ENCODE assay signal across 23 mouse cellular contexts in genomic region chr4:41492951-41493350, GRCm38 (mm10). TPM values are rescaled to one million over a fixed set of nuclear protein-coding genes. Genes with fewer than 3 reads are reported as not detected.
DNase-seq lines count a peak whose midpoint lies in the region; ATAC-seq and TF ChIP-seq lines count a peak whose summit lies in the region.
"Had no signal": no experiment of that assay in that cellular context is flagged by ENCODE, and none has a peak within 500 bp of the region (broad histone marks: within the 10 kb centered on the region; RNA-seq: fewer than 3 reads in every experiment).

No protein-coding gene starts in this region.

- H3K9me3 ChIP-seq in stomach, embryonic 16.5 days (replicated peaks; ENCODE audit: control insufficient read depth, low read length): no peaks in the 10 kb centered on the region
- no peaks in the 10 kb centered on the region for H3K9me3 ChIP-seq in stomach, postnatal 0 days (ENCODE audit: control insufficient read depth, low read length)
- no peaks in the 10 kb centered on the region for H3K9me3 ChIP-seq in intestine, embryonic 16.5 days (ENCODE audit: control insufficient read depth, low read length)
- H3K9me3 ChIP-seq in limb, embryonic 10.5 days (replicated peaks): no peaks in the 10 kb centered on the region
- H3K9me3 ChIP-seq: forebrain, embryonic 10.5 days; forebrain, embryonic 13.5 days; heart, embryonic 10.5 days; heart, embryonic 13.5 days had no signal

- peaks cover 16% of the 10 kb centered on the region for H3K27me3 ChIP-seq in stomach, embryonic 16.5 days (ENCODE audit: control insufficient read depth, insufficient read depth, low read length)
- no peaks in the 10 kb centered on the region for H3K27me3 ChIP-seq in stomach, postnatal 0 days (ENCODE audit: control insufficient read depth, insufficient read depth, low read length)
- peaks cover 8% of the 10 kb centered on the region for H3K27me3 ChIP-seq in intestine, embryonic 16.5 days (replicated peaks; ENCODE audit: control insufficient read depth, insufficient read depth, low read length)
- H3K27me3 ChIP-seq in limb, embryonic 10.5 days (ENCODE audit: low read depth, poor library complexity, severe bottlenecking): peaks cover 42% of the 10 kb centered on the region

- no peak for TF ChIP-seq EP300 in stomach, postnatal 0 days (optimal IDR thresholded peaks at IDR 0.05)

- 76% methylated on average over 7 of the region's 7 CpGs for WGBS in stomach, embryonic 16.5 days
- WGBS in stomach, postnatal 0 days: 71% methylated on average over 7 of the region's 7 CpGs
- 73% methylated on average over 7 of the region's 7 CpGs for WGBS in intestine, embryonic 16.5 days
- WGBS in limb, embryonic 10.5 days: 78% methylated on average over 7 of the region's 7 CpGs

- ATAC-seq in stomach, embryonic 16.5 days (ENCODE audit: insufficient read depth, low FRiP score): no peak
- ATAC-seq in stomach, postnatal 0 days (ENCODE audit: low FRiP score, low TSS enrichment): no peak
- ATAC-seq in intestine, embryonic 16.5 days: peak; percentile 4; the same call in 1 of the 2 replicates
- ATAC-seq: activated CD4-positive, CD25-positive, alpha-beta regulatory T cell, adult 4 months; CD4-positive, CD25-positive, alpha-beta regulatory T cell, adult 4 months; forebrain, embryonic 13.5 days; forebrain, embryonic 16.5 days had no signal

- H3K4me2 ChIP-seq in stomach, embryonic 16.5 days (ENCODE audit: low read depth, low read length): no peak overlapping the region
- no peak overlapping the region for H3K4me2 ChIP-seq in stomach, postnatal 0 days (replicated peaks; ENCODE audit: low read depth)
- peak overlapping the region; percentile 24; the same call in 1 of the 2 replicates for H3K4me2 ChIP-seq in intestine, embryonic 16.5 days (ENCODE audit: low read depth, low read length)
- H3K4me2 ChIP-seq: forebrain, embryonic 13.5 days; heart, embryonic 13.5 days; hindbrain, embryonic 14.5 days had no signal

- no peak overlapping the region for H3K4me3 ChIP-seq in stomach, embryonic 16.5 days (replicated peaks; ENCODE audit: low read length)
- no peak overlapping the region for H3K4me3 ChIP-seq in stomach, postnatal 0 days (ENCODE audit: low read depth, low read length)
- H3K4me3 ChIP-seq in intestine, embryonic 16.5 days (ENCODE audit: low read length): no peak overlapping the region
- no peak overlapping the region for H3K4me3 ChIP-seq in limb, embryonic 10.5 days
- H3K4me3 ChIP-seq: forebrain, embryonic 10.5 days; forebrain, embryonic 13.5 days; heart, adult 2 months; heart, embryonic 10.5 days; heart, embryonic 13.5 days had no signal

- peaks cover 7% of the 10 kb centered on the region; the same call in 1 of the 2 replicates for H3K4me1 ChIP-seq in stomach, embryonic 16.5 days (ENCODE audit: control insufficient read depth, insufficient read depth, low read length)
- 0 out of 2 replicates have a peak, but pooled peaks cover 3% of the 10 kb centered on the region for H3K4me1 ChIP-seq in stomach, postnatal 0 days (replicated peaks; ENCODE audit: control insufficient read depth, insufficient read depth)
- peaks cover 20% of the 10 kb centered on the region; the same call in 1 of the 2 replicates for H3K4me1 ChIP-seq in intestine, embryonic 16.5 days (ENCODE audit: control insufficient read depth, insufficient read depth, low read length)
- H3K4me1 ChIP-seq in limb, embryonic 10.5 days: peaks cover 6% of the 10 kb centered on the region

- no peak for TF ChIP-seq CTCF in stomach, postnatal 0 days (IDR thresholded peaks at IDR 0.05; ENCODE audit: low read depth)

- H3K36me3 ChIP-seq in stomach, embryonic 16.5 days (ENCODE audit: control insufficient read depth, insufficient read depth, low read length): no peaks in the 10 kb centered on the region
- H3K36me3 ChIP-seq in stomach, postnatal 0 days (ENCODE audit: control insufficient read depth, insufficient read depth, low read length): peaks cover 3% of the 10 kb centered on the region; the same call in 1 of the 2 replicates
- H3K36me3 ChIP-seq in intestine, embryonic 16.5 days (ENCODE audit: control insufficient read depth, insufficient read depth, low read length): peaks cover 4% of the 10 kb centered on the region
- H3K36me3 ChIP-seq in limb, embryonic 10.5 days: no peaks in the 10 kb centered on the region
- H3K36me3 ChIP-seq: heart, embryonic 10.5 days; heart, embryonic 13.5 days had no signal

- no peak overlapping the region for H3K9ac ChIP-seq in stomach, embryonic 16.5 days (ENCODE audit: low read length)
- no peak overlapping the region for H3K9ac ChIP-seq in stomach, postnatal 0 days (ENCODE audit: low read length)
- H3K9ac ChIP-seq in intestine, embryonic 16.5 days (ENCODE audit: low read depth, low read length): no peak overlapping the region
- H3K9ac ChIP-seq: forebrain, embryonic 13.5 days; heart, embryonic 13.5 days; hindbrain, embryonic 14.5 days had no signal

- H3K27ac ChIP-seq in stomach, embryonic 16.5 days (ENCODE audit: low read length): peak overlapping the region; percentile 19; the same call in 1 of the 2 replicates
- H3K27ac ChIP-seq in stomach, postnatal 0 days (replicated peaks): no peak overlapping the region
- peak overlapping the region; percentile 80 for H3K27ac ChIP-seq in intestine, embryonic 16.5 days (ENCODE audit: low read length)
- no peak overlapping the region for H3K27ac ChIP-seq in limb, embryonic 10.5 days
- H3K27ac ChIP-seq: forebrain, embryonic 10.5 days; forebrain, embryonic 13.5 days; heart, adult 2 months; heart, embryonic 10.5 days; heart, embryonic 13.5 days; hindbrain, embryonic 14.5 days had no signal

- DNase-seq in cerebellum, postnatal 25 days: peak; percentile 53 to 61
- DNase-seq in cerebellum, adult 11 months: no peak
- DNase-seq in stomach, postnatal 0 days (ENCODE audit: low spot score): no peak
- DNase-seq in embryo, embryonic 10 days (ENCODE audit: low spot score): no peak
- no peak for DNase-seq in limb, embryonic 10.5 days (ENCODE audit: low spot score)
- DNase-seq: adrenal gland, postnatal 25 days; cerebellum, adult 2 months; cerebellum, adult 9-11 months; gastrocnemius, postnatal 10 days; gastrocnemius, postnatal 36 days; heart, adult 2 months; heart, postnatal 14 days; heart, postnatal 4 days had no signal

RNA-seq across cellular contexts. Expression of gene AI464131, which starts 9.9 kb away (rescaled TPM):
- 7.9 and 9.6 TPM in 2 replicates for polyA plus RNA-seq in stomach, embryonic 16.5 days (2015; fragmentation: Nextera tagmentation; extraction: Ambion mirVana)
- polyA plus RNA-seq in stomach, postnatal 0 days (2015; fragmentation: Nextera tagmentation; extraction: Ambion mirVana): 3.9 and 4.5 TPM in 2 replicates
- 12.7 and 15.3 TPM in 2 replicates for polyA plus RNA-seq in intestine, embryonic 16.5 days (2015; fragmentation: Nextera tagmentation; extraction: Ambion mirVana)
- polyA plus RNA-seq in limb, embryonic 10.5 days (2016; fragmentation: Nextera tagmentation; extraction: Ambion mirVana): 3.4 and 5.2 TPM in 2 replicates
- polyA plus RNA-seq: activated CD4-positive, CD25-positive, alpha-beta regulatory T cell, adult 4 months; CD4-positive, CD25-positive, alpha-beta regulatory T cell, adult 4 months had no signal

RNA-seq across cellular contexts. Expression of gene 1110017D15Rik, which starts 24.2 kb away (rescaled TPM):
- 0.65 and 0.87 TPM in 2 replicates for polyA plus RNA-seq in stomach, embryonic 16.5 days (2015; fragmentation: Nextera tagmentation; extraction: Ambion mirVana)
- polyA plus RNA-seq in stomach, postnatal 0 days (2015; fragmentation: Nextera tagmentation; extraction: Ambion mirVana): 0.51 and 0.53 TPM in 2 replicates
- 0.21 TPM in 1 of 2 replicates, not detected in the other for polyA plus RNA-seq in intestine, embryonic 16.5 days (2015; fragmentation: Nextera tagmentation; extraction: Ambion mirVana)
- polyA plus RNA-seq in limb, embryonic 10.5 days (2016; fragmentation: Nextera tagmentation; extraction: Ambion mirVana): 4.3 and 7.3 TPM in 2 replicates
- polyA plus RNA-seq: activated CD4-positive, CD25-positive, alpha-beta regulatory T cell, adult 4 months; CD4-positive, CD25-positive, alpha-beta regulatory T cell, adult 4 months had no signal

RNA-seq across cellular contexts. Expression of gene Nudt2, which starts 28.0 kb away (rescaled TPM):
- 49.5 and 49.6 TPM in 2 replicates for polyA plus RNA-seq in stomach, embryonic 16.5 days (2015; fragmentation: Nextera tagmentation; extraction: Ambion mirVana)
- 38.6 and 38.8 TPM in 2 replicates for polyA plus RNA-seq in stomach, postnatal 0 days (2015; fragmentation: Nextera tagmentation; extraction: Ambion mirVana)
- polyA plus RNA-seq in intestine, embryonic 16.5 days (2015; fragmentation: Nextera tagmentation; extraction: Ambion mirVana): 62.5 and 70.3 TPM in 2 replicates
- 54.3 and 56.9 TPM in 2 replicates for polyA plus RNA-seq in limb, embryonic 10.5 days (2016; fragmentation: Nextera tagmentation; extraction: Ambion mirVana)

RNA-seq across cellular contexts. Expression of gene Kif24, which starts 28.3 kb away (rescaled TPM):
- polyA plus RNA-seq in stomach, embryonic 16.5 days (2015; fragmentation: Nextera tagmentation; extraction: Ambion mirVana): 4.8 and 6.0 TPM in 2 replicates
- 1.4 and 1.5 TPM in 2 replicates for polyA plus RNA-seq in stomach, postnatal 0 days (2015; fragmentation: Nextera tagmentation; extraction: Ambion mirVana)
- 4.0 TPM in 2 replicates for polyA plus RNA-seq in intestine, embryonic 16.5 days (2015; fragmentation: Nextera tagmentation; extraction: Ambion mirVana)
- 14.1 and 14.5 TPM in 2 replicates for polyA plus RNA-seq in limb, embryonic 10.5 days (2016; fragmentation: Nextera tagmentation; extraction: Ambion mirVana)

Comparison
In these comparisons a context has a peak if more than half of its experiments do, and no peak if none do; other contexts are left out.
1. DNase-seq: peak in cerebellum, postnatal 25 days (2 of 2); none in cerebellum, adult 11 months (single experiment), stomach, postnatal 0 days (single experiment), embryo, embryonic 10 days (single experiment) and limb, embryonic 10.5 days (single experiment).
2. H3K27ac ChIP-seq: peak in stomach, embryonic 16.5 days (single experiment) and intestine, embryonic 16.5 days (single experiment); none in stomach, postnatal 0 days (single experiment) and limb, embryonic 10.5 days (single experiment).